Mouse (Mus musculus) embryonic fibroblast, embryonic 13.5 days (primary cell): ENCODE measurements around the gene Stx7.

Experiments used
- CTCF ChIP-seq: IDR thresholded peaks from 2 replicates; pipeline ENCODE4 v1.5.1; 2011; ENCODE audit warnings: mild to moderate bottlenecking, control low read depth, low read length, moderate library complexity, borderline replicate concordance; ENCODE audit not compliant: insufficient read depth
- POLR2A ChIP-seq: IDR thresholded peaks from 2 replicates; pipeline ENCODE4 v1.6.1; 2011; ENCODE audit warnings: low read depth, mild to moderate bottlenecking, control low read depth, low read length, moderate library complexity

- no peak for TF ChIP-seq POLR2A
- no peak for TF ChIP-seq CTCF
These were observed 86.6 kb downstream of the Stx7 start for GRCm38 (mm10) chr10:24235426-24236283.
